Mouse (Mus musculus) neutrophil, adult 83 days (primary cell): ENCODE data around the gene Tom1. TPM values are rescaled to one million over a fixed set of nuclear protein-coding genes. Genes with fewer than 3 reads are reported as not detected.

Experiments
- total RNA-seq, 2 experiments: library from RNA; stranded (reverse); gene quantifications; one replicate each; pipeline ENCODE4 v1.2.4; 2023

Tom1 gene
- 10 to 100 TPM; 46.7 to 55.7 TPM for total RNA-seq

DNA sequence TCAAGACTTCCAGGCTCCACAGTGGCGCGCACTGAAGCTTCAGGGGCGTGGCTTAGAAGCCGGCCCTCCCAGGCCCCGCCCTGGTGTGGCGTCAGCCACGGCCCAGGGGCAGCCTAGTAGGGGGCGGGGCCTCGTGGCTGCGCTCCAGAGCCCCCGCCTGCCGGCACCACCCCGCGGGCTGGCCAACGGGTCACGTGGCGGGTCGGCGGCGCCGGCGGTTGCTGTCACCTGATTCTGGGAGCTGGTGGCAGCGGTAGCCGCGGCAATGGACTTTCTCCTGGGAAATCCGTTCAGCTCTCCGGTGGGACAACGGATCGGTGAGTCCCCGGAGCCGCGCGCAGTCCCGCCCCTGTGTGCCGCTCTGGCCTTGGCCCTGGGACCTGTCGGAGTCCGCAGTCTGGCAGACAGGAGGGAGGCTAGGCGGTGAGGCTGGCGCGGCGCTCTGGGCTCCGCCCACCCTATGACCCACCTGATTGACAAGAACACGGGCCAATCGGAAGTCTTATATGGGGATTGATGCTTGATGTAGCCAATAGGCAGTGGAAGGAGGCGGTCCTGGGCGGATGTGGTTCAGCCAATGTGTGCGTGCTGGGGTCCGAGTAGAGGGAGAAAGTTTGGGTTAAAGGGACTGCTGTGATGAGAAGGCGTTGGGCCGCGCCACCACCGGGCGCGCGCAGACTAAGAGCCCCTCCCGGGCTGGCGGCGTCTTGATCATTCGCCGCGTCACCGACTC lies at the start of gene Tom1:
Tom1 (plus strand) TSS at position 195 of the 733 bp plus-strand sequence.

DNA sequence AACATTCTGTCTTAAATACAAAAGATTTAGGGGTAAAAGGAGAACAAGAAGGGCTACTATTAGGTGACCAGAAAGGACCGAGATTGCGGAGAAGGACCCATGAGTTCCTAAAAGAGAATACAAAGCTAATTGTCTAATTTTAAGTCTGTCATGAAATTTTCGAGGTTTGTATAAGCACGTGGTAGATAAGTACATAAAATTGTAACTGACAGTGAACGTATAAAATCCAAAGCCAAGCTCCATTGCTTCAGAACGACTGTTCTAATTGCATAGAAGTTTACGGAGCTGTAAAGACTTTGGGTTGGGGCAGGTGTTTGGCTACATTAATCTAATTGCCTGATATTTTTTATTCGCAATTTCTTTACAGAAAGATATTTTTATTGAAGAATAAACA lies 40.4 kb upstream of the Tom1 start, which contains the start of gene Hmgxb4:
Hmgxb4 (plus strand) TSS at position 276 of the 394 bp plus-strand sequence.

DNA sequence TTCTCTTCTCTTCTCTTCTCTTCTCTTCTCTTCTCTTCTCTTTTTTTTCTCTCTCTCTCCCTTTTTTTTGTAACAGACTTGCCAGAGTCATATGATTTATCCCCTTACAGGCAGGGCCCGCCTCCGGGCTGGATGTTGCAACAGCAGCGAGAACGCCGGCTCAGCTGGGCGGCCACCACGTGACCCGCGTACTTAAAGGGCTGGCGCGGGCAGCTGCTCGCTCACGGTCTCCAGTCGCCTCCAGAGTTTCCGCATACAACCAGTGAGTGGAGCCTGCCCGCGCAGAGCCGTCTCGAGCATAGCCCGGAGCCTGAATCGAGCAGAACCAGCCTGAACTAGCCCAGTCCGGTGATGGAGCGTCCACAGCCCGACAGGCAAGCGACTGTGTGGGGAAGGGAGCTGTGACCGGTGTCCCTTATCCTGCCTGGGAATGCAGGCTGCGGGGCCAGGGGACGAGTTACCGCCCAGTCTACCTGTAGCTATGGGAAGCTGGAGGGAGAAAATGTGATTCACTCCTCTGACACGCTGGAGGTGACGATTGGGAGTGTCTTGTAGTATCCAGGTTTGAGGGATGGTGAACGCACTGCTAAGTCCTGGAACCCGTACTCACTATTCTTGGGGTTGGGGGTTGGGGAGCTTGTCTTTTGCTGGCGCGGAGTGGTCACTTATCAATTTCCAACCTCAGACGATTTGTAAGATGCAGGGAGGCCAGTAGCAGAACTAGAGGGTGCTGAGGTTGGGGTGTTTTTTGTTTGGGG lies 60.1 kb downstream of the Tom1 start, which contains the start of gene Hmox1:
Hmox1 (plus strand) TSS at position 223 of the 758 bp plus-strand sequence.

DNA sequence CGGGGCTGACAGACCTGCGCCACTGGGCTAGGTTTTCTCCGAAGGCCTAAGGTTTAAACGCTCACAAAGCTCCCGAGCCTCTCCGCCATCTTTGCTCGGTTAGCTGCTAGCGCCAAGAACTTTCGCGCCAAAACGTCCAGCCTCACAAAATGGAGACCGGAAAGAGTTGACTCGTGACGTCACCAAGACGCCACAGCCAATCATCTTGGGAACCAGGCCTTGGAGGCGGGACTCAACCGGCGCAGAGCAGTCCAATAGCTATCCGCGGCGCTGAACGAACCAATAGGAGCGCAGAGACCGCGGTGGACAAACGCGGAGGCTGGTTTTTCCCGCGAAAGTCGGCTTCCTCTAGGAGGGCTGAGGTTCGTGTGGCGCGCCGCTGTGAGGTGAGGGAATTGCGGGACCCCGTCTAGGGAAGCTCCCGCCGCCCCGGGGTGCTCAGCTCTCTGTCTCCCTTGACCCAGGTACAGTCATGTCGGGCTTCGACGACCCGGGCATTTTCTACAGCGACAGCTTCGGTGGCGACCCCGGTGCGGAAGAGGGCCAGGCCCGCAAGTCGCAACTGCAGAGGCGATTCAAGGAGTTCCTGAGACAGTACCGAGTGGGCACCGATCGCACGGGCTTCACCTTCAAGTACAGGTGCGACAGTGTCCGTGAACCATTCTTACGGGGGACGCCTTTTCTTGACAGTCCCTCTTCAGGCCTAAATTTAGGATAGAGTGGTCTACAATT lies 75.9 kb downstream of the Tom1 start, which contains the start of gene Mcm5:
Mcm5 (plus strand) TSS at position 334 of the 732 bp plus-strand sequence.

Other genes starting within 250 kb of the Tom1 start
- gene Isx, start 160.5 kb upstream of the Tom1 start, total RNA-seq = not detected
- 10 to 100 TPM; 28.1 to 37.8 TPM for gene Hmgxb4, start 40.3 kb upstream of the Tom1 start, total RNA-seq
- 10 to 100 TPM; 55.9 to 63.1 TPM for gene Hmox1, start 59.9 kb downstream of the Tom1 start, total RNA-seq
- 100 to 1,000 TPM; 122 to 131 TPM for gene Mcm5, start 75.9 kb downstream of the Tom1 start, total RNA-seq
- not detected for gene Rasd2, start 180.2 kb downstream of the Tom1 start, total RNA-seq